Mouse (Mus musculus) limb, embryonic 15.5 days (tissue): Measurements from ENCODE around the gene Ap3d1. TPM values are rescaled to one million over a fixed set of nuclear protein-coding genes. Genes with fewer than 3 reads are reported as not detected.

Source experiments
- ATAC-seq: fragments of 200-750 bp; cut with Nextera tagmentation; 2 replicates; pipeline ENCODE4 v1.8.0; 2017; ENCODE audit warnings: low read depth, moderate TSS enrichment; ENCODE audit not compliant: insufficient number of reproducible peaks, low FRiP score, low TSS enrichment
- H3K27ac ChIP-seq: fragments of 300-500 bp; sonication (generic); 2 replicates; pipeline ENCODE4 v1.5.1; 2015; ENCODE audit warnings: moderate library complexity, mild to moderate bottlenecking, inconsistent platforms
- H3K27me3 ChIP-seq: fragments of 300-500 bp; sonication (generic); 2 replicates; pipeline ENCODE4 v1.6.1; 2015; ENCODE audit warnings: inconsistent platforms
- H3K36me3 ChIP-seq: fragments of 300-500 bp; sonication (generic); 2 replicates; pipeline ENCODE4 v1.6.1; 2015; ENCODE audit warnings: inconsistent platforms
- H3K4me1 ChIP-seq: fragments of 300-500 bp; sonication (generic); 2 replicates; pipeline ENCODE4 v1.6.1; 2015; ENCODE audit warnings: inconsistent platforms
- H3K4me2 ChIP-seq: fragments of 300-500 bp; sonication (generic); 2 replicates; pipeline ENCODE4 v1.6.1; 2015; ENCODE audit warnings: mild to moderate bottlenecking, inconsistent platforms
- H3K4me3 ChIP-seq: fragments of 300-500 bp; sonication (generic); 2 replicates; pipeline ENCODE4 v1.5.1; 2015; ENCODE audit warnings: mild to moderate bottlenecking, inconsistent platforms
- H3K9ac ChIP-seq: fragments of 300-500 bp; sonication (generic); 2 replicates; pipeline ENCODE4 v1.6.1; 2015; ENCODE audit warnings: inconsistent platforms
- H3K9me3 ChIP-seq: fragments of 300-500 bp; sonication (generic); 2 replicates; pipeline ENCODE4 v1.6.1; 2016; ENCODE audit warnings: inconsistent platforms
- WGBS: fragments of 180-500 bp; shearing (Covaris S2); methylation state at CpG from one replicate; pipeline ENCODE4 v1.1.7; 2015; 5-methylcytosine and 5-hydroxymethylcytosine counted together
- polyA plus RNA-seq: library from polyadenylated mRNA; unstranded; fragments of >200 nt; fragmentation: Nextera tagmentation; extraction: Ambion mirVana; gene quantifications from 2 replicates; pipeline ENCODE4 v1.2.1, GENCODE M21; 2015

Gene Ap3d1
- polyA plus RNA-seq, 1 experiment from 2014 or later: 72.3 TPM

DNA sequence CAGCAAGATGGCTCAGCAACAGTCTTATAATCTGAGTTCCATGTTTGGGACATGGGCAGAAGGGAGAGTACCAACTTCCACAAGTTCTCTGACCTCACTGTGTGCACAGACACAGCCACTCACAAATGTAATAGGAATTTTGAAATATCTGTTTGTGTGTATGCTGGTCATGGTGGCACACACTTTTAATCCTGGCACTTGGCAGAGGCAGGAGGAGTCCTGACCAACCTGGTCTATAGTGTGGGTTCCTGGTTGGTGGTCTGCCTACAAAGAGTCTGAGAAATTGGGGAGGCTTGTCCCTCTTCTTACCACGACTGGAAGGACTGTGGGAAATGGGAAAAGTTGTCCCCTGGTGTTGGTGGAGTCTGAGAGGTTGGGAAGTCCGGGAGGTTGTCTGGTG is 14.4 kb upstream of the Ap3d1 start:
- Histone ChIP-seq H3K27ac (no peak overlapping the region), H3K4me1 (peaks cover 63% of the 10 kb centered on the region), H3K36me3 (no peaks in the 10 kb centered on the region), H3K9ac (peak overlapping the region; percentile 87), H3K4me2 (peak overlapping the region; percentile 81), H3K27me3 (no peaks in the 10 kb centered on the region), H3K4me3 (peak overlapping the region; percentile 95), H3K9me3 (no peaks in the 10 kb centered on the region)
- no peak for ATAC-seq
- 55% methylated on average over 2 of the region's 2 CpGs for WGBS

DNA sequence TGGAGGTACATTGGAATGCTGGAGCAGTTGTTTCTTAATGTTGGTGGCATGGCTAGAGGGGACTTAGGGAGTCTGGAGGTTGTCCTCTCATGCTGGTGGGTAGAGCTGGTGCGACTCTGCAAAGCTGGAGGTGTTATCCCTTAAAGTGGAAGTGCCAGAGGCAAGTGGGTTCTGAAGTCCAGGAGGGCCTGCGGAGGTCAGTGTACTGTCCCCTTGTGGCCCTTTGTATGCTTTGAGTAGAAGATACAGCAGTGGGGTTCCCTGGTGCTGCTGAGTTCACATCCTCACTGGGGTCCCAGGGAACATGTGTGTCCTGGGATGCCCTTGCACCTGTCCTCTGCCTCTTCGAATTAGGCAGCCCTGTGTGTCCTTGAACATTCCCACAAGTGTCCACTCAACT is 14.0 kb upstream of the Ap3d1 start:
- H3K4me3 ChIP-seq: peak overlapping the region; percentile 95

DNA sequence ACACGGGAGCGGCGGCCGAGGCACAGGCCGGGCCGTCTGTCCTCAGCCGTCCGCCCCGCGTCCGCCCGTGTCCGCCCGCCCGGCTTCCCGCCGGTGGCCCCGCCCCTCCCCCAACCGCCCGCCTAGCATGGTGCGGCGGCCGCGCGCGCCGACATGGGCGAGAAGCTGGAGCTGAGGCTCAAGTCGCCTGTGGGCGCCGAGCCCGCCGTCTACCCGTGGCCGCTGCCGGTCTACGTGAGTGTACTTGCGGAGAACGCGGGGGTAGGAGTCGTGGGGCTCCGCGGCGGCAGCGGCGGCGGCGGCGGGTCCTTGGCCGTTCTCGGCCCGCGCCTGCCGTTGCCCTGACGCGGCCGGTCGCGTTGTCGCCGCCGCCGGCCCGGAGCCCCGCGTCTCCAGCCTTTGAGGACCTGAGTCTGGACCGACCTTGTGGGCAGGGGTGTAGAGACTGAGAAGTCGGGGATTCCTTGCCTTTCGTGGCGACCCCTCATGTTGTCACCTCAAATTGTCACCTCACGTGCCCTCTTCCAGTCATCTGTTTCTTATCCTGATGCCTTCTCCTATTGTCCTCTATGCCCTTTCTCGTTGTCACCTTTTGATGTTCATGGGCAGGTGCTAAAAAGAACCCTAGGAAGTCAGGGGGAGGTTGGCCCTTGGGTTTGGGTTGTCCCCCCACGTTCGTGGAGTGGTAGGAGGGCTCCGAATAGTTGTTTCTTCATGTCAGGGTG is 13.4 kb upstream of the Ap3d1 start:
- Histone ChIP-seq H3K27me3 (no peaks in the 10 kb centered on the region), H3K27ac (peak overlapping the region; percentile 88), H3K36me3 (no peaks in the 10 kb centered on the region), H3K4me1 (peaks cover 63% of the 10 kb centered on the region), H3K9ac (peak overlapping the region; percentile 87), H3K4me3 (peak overlapping the region; percentile 95), H3K4me2 (peak overlapping the region; percentile 81), H3K9me3 (no peaks in the 10 kb centered on the region)
- under 1% methylated on average over 74 of the region's 75 CpGs for WGBS
- no peak for ATAC-seq

More for the DNA sequence above, 14.0 kb upstream of the Ap3d1 start:
- no peaks in the 10 kb centered on the region for H3K9me3 ChIP-seq
- H3K36me3 ChIP-seq: no peaks in the 10 kb centered on the region
- no peak overlapping the region for H3K27ac ChIP-seq
- H3K4me1 ChIP-seq: peaks cover 65% of the 10 kb centered on the region
- ATAC-seq: no peak
- 27% methylated on average over 3 of the region's 3 CpGs for WGBS
- H3K27me3 ChIP-seq: no peaks in the 10 kb centered on the region
- peak overlapping the region; percentile 87 for H3K9ac ChIP-seq
- H3K4me2 ChIP-seq: peak overlapping the region; percentile 81

DNA sequence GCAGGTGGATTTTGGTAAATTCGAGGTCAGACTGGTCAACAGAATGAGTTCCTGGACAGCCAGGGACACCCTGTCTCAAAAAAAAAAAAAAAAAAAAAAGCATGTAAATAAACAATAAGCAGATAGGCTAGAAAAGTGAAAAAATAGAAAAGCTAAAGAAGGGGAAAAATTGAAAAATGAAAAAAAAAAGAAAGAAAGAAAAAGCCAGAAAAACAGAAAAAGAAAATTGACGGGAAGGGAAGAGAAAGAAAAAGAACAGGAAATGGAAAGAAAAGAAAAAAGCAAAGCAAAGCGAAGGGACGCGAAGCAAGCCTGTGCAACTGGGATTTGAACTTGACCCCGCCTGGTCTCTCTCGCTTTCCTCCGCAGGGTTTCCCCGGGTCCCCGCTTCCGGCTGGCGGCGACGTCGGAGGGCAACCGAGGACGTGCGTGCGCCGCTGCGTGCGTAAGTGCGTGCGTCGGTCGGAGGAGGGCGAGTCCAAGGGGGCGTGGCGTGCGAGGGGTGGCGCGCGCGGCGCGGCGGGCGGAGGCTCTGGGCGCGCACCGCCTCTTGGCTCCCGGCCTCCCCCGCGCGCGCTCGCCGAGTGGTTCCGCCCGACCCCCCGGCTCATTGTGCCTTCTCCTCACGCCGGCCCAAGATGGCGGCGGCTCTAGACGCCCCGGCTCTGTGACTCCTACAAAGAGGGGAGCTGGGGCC is 12.7 kb upstream of the Ap3d1 start, which contains the start of gene Dot1l:
TSS of gene Dot1l (plus strand) at position 613 of the 697 bp plus-strand sequence.
- H3K9me3 ChIP-seq: no peaks in the 10 kb centered on the region
- peak within 1 kb of the TSS; percentile 81 for H3K4me2 ChIP-seq
- peak; percentile 86 for ATAC-seq
- H3K27ac ChIP-seq: peak within 1 kb of the TSS; percentile 88
- WGBS: under 1% methylated on average over 45 of the region's 57 CpGs
- no peaks in the 10 kb centered on the region for H3K27me3 ChIP-seq
- H3K4me1 ChIP-seq: peaks cover 59% of the 10 kb centered on the region
- H3K9ac ChIP-seq: peak within 1 kb of the TSS; percentile 87
- peak within 1 kb of the TSS; percentile 95 for H3K4me3 ChIP-seq
- H3K36me3 ChIP-seq: no peaks in the 10 kb centered on the region

DNA sequence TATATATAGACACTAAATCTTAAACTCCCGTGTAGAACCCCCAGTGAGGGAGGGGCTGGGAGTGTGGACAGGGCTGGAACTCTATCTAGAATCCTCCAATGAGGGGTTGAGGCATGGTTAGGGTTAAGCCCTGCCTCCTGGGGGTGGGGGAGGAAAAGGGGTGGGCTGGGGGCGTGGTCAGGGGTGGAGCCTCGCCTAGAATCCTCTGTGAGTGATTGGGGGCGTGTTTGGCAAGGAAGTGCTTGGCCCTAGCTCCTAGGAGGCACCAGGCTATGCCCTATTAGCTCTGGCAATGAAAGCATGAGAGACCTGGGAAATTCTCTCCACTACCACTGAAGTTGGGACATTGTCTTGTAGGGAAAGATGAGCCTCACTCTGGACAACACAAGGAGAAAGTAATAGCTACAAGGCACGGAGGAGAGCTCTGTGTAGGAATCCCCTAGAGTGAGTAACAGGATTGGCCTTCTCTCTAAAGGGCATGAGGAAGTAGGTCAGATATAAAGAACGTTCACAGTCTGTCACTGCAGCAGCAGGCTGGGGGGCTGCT is 10.1 kb upstream of the Ap3d1 start:
- peaks cover 37% of the 10 kb centered on the region for H3K4me1 ChIP-seq
- no peak overlapping the region for H3K9ac ChIP-seq
- H3K4me2 ChIP-seq: peak overlapping the region; percentile 48
- 3% methylated on average over 6 of the region's 6 CpGs for WGBS
- H3K27ac ChIP-seq: peak overlapping the region; percentile 92
- no peaks in the 10 kb centered on the region for H3K36me3 ChIP-seq
- no peaks in the 10 kb centered on the region for H3K9me3 ChIP-seq
- peak; percentile 49; the same call in 1 of the 2 replicates for ATAC-seq
- no peaks in the 10 kb centered on the region for H3K27me3 ChIP-seq
- H3K4me3 ChIP-seq: peak overlapping the region; percentile 27

DNA sequence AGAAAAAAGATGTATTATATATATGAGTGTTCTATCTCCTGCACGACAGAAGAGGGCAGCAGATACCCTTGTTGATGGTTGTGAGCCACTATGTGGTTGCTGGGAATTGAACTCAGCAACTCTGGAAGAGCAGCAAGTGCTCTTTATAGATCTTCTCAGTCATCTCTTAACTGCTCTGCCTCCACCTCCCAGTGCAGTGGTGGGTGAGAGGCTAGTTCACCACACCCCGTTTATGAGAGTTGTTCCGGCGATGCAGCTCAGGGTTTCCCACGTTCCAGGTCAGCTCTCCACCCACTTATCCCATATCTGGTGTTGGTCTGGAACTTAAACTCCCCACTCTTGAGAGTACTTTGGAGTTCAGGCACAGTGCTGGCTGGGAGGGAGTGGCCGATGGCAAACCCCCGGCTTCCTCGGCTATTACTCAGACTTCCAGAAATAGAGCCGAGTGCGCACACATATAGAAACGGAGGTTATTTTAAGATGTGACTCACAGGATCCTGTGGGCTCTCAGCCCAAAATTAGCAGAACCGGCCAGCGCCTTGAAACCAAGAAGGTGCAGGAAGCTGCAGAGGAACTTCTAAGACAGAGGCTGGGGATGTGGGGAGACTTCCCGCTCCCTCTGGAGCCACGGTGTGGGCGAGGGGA is 9.2 kb upstream of the Ap3d1 start:
- ATAC-seq: peak; percentile 72
- peak overlapping the region; percentile 92 for H3K27ac ChIP-seq

DNA sequence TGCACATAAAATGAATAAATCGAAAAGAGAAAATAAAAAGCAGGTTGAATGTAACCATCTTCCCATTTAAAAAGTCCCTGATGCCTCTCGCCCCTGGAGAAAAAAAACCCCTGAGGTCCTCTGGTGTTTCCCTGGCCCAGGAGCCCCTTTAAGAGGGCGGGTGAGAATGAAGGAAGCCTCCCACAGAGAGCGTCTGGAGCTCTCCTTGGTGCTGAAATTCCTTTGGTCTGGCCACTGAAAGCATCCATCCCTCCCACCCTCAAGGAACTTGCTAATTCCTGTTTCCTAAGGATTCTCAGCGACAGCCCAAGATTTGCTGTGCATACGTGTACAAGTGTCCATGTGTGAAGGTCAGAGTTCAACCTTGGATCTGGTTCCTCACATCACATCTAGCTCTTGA is 6.5 kb upstream of the Ap3d1 start:
- Histone ChIP-seq H3K36me3 (no peaks in the 10 kb centered on the region), H3K4me3 (no peak overlapping the region), H3K4me1 (peaks cover 21% of the 10 kb centered on the region), H3K9me3 (no peaks in the 10 kb centered on the region), H3K4me2 (no peak overlapping the region), H3K27ac (no peak overlapping the region), H3K27me3 (no peaks in the 10 kb centered on the region), H3K9ac (no peak overlapping the region)
- 7% methylated on average over 6 of the region's 6 CpGs for WGBS
- no peak for ATAC-seq

More for the DNA sequence above, 9.2 kb upstream of the Ap3d1 start:
- Histone ChIP-seq H3K4me1 (peaks cover 28% of the 10 kb centered on the region), H3K9ac (no peak overlapping the region), H3K4me2 (peak overlapping the region; percentile 48), H3K4me3 (peak overlapping the region; percentile 27), H3K9me3 (no peaks in the 10 kb centered on the region), H3K36me3 (no peaks in the 10 kb centered on the region), H3K27me3 (no peaks in the 10 kb centered on the region)
- WGBS: 8% methylated on average over 16 of the region's 16 CpGs

DNA sequence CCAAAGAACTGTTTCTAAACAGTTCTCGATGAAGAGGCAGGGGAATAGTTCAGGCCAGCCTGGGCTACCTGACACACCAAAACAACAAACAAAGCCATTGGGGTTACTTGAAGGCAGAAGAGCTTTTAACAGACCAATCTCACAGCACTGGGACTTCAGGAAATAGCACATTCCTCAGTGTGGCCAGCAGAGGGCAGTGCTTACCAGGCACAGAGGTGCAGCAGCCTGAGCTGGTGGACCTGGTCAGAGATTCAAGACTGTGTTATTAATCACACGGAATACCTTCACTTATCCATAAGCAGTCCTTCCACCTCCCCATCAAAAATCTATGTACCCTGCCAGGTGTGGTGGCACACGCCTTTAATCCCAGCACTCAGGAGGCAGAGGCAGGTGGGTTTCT is 5.3 kb upstream of the Ap3d1 start:
- 15% methylated on average over 3 of the region's 3 CpGs for WGBS
- no peak overlapping the region for H3K27ac ChIP-seq
- no peak overlapping the region for H3K4me2 ChIP-seq
- ATAC-seq: no peak
- no peaks in the 10 kb centered on the region for H3K9me3 ChIP-seq
- peaks cover 25% of the 10 kb centered on the region for H3K4me1 ChIP-seq
- H3K9ac ChIP-seq: no peak overlapping the region
- H3K4me3 ChIP-seq: no peak overlapping the region
- H3K36me3 ChIP-seq: no peaks in the 10 kb centered on the region
- H3K27me3 ChIP-seq: no peaks in the 10 kb centered on the region

DNA sequence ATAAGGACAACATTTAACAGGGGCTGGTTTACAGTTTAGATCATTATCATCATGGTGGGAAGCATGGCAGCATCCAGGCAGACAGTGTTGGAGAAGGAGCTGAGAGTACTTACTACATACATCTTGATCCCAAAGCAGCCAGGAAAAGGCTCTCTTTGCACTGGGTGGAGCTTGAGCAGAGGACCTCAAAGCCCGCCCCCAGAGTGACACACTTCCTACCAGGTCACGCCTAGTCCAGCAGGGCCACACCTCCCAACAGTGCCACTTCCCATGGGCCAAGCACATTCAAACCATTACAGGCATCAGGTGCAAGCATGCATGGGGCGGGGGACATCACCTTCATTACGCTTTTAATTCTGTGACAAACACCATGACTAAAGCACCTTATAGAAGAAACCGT is 2.2 kb upstream of the Ap3d1 start:
- Histone ChIP-seq H3K27me3 (no peaks in the 10 kb centered on the region), H3K9me3 (no peaks in the 10 kb centered on the region), H3K4me3 (no peak overlapping the region), H3K36me3 (no peaks in the 10 kb centered on the region; the same call in 1 of the 2 replicates), H3K27ac (no peak overlapping the region), H3K4me1 (peaks cover 29% of the 10 kb centered on the region), H3K4me2 (no peak overlapping the region), H3K9ac (no peak overlapping the region)
- ATAC-seq: no peak
- WGBS: 38% methylated on average over 5 of the region's 5 CpGs

DNA sequence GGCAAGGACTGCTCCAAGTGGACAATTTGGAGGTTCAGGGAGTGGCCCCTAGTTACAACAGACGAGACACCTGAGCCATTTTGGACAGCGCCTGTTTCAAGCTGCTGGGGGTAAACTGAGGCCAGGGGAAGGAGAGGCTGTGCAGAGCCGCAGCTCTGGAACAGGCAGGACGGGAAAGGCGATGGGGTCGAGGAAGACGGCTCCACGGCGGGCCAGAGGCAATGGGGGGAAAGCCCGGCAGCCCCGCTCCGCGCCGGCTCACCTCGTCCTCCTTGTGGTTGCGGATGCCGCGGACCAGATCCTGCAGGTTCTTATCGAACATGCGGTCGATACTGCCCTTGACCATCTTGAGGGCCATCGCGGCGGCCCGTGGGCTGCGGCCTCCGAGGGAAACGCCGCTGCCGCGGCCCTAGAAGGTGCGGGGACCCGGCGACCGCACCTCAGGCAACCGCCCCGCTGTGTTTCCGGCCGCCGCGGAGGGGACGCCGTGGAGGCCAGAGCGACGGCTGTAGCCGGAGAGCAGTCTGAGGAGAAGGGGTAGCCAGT is 357 bp downstream of the Ap3d1 start:
- no peak for ATAC-seq
- H3K9me3 ChIP-seq: no peaks in the 10 kb centered on the region

DNA sequence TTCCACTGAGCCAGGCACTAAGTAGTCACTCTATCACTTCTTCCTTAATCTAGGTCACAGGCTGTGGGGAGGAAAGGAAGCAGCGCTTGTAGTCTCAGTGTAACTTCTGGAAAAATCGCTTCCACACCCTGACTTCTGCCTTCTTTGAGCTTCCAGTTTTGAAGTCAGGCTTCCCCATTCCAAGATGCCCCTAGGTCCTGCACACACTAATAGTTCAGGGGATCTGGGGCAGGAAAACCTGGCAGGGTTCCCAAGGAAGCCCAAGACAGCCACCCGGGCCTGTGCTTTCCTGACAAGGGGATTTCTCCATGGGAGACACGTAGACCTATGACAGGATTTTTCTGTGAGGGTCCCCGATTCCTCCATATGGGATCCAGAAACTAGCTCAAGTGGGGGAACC is 918 bp downstream of the Ap3d1 start:
- peak overlapping the region; percentile 74 for H3K4me2 ChIP-seq
- no peaks in the 10 kb centered on the region for H3K27me3 ChIP-seq
- no peaks in the 10 kb centered on the region for H3K9me3 ChIP-seq
- peak overlapping the region; percentile 94 for H3K4me3 ChIP-seq
- peak overlapping the region; percentile 90 for H3K27ac ChIP-seq
- WGBS: 20% methylated on average over 5 of the region's 5 CpGs
- peak overlapping the region; percentile 93 for H3K9ac ChIP-seq
- H3K36me3 ChIP-seq: peaks cover 10% of the 10 kb centered on the region
- peaks cover 43% of the 10 kb centered on the region for H3K4me1 ChIP-seq
- no peak for ATAC-seq

More for the DNA sequence above, 357 bp downstream of the Ap3d1 start:
- H3K36me3 ChIP-seq: peaks cover 6% of the 10 kb centered on the region
- H3K9ac ChIP-seq: peak overlapping the region; percentile 93
- under 1% methylated on average over 46 of the region's 46 CpGs for WGBS
- H3K27me3 ChIP-seq: no peaks in the 10 kb centered on the region
- peak overlapping the region; percentile 94 for H3K4me3 ChIP-seq
- peak overlapping the region; percentile 74 for H3K4me2 ChIP-seq
- H3K27ac ChIP-seq: peak overlapping the region; percentile 90
- H3K4me1 ChIP-seq: peaks cover 42% of the 10 kb centered on the region
